Mouse (Mus musculus) lung, adult 2 months (tissue): ENCODE data around the gene Crip1.

Experiments used
- CTCF ChIP-seq: fragments of 200-500 bp; IDR thresholded peaks from 2 replicates; pipeline ENCODE4 v1.5.1; 2011; ENCODE audit warnings: mild to moderate bottlenecking, low read length, control low read depth; ENCODE audit not compliant: insufficient read depth
- POLR2A ChIP-seq: fragments of 200-500 bp; IDR thresholded peaks from 2 replicates; pipeline ENCODE4 v1.6.1; 2011; ENCODE audit warnings: low read depth, mild to moderate bottlenecking, control low read depth, low read length, borderline replicate concordance; ENCODE audit errors: extremely low read depth

DNA sequence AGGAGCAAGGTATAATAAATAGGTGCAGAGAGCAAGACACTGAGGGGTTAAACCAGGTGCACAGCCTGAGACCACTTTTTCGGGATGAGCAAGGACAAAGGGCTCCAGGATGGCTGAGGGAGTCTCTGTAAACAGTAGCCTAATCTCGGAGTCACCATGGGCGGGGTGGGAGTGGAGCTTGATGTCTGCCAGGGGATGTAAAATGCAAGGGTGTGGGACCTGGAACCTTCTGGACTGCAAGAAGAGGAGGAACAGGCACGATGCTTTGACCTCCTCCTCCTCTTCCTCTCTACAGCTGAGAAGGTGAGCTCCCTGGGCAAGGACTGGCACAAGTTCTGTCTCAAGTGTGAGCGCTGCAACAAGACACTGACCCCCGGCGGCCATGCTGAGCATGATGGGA is 3.0 kb upstream of the Crip1 start:
- TF ChIP-seq CTCF (no peak), POLR2A (no peak)
